Mouse (Mus musculus) cerebellum, adult 11-12 months (tissue): Measurements from ENCODE around the gene Pheta2.
"Not testable (repeated sequence)": the region's sequence is repeated elsewhere in the genome, so short reads cannot be mapped to it uniquely, and the experiment has no call there.

ENCODE experiments used
- DNase-seq: peaks from one replicate; pipeline ENCODE4 v3.0.0; 2022

Pheta2 gene

GRCm38 (mm10) chr15:82343368-82344287 lies 4.9 kb downstream of the Pheta2 start:
- peak; percentile 57 for DNase-seq

- no peak for DNase-seq
These were observed 6.2 kb downstream of the Pheta2 start for GRCm38 (mm10) chr15:82344971-82345370.

GRCm38 (mm10) chr15:82345820-82346470 lies 7.2 kb downstream of the Pheta2 start:
- peak; percentile 98 for DNase-seq

DNA sequence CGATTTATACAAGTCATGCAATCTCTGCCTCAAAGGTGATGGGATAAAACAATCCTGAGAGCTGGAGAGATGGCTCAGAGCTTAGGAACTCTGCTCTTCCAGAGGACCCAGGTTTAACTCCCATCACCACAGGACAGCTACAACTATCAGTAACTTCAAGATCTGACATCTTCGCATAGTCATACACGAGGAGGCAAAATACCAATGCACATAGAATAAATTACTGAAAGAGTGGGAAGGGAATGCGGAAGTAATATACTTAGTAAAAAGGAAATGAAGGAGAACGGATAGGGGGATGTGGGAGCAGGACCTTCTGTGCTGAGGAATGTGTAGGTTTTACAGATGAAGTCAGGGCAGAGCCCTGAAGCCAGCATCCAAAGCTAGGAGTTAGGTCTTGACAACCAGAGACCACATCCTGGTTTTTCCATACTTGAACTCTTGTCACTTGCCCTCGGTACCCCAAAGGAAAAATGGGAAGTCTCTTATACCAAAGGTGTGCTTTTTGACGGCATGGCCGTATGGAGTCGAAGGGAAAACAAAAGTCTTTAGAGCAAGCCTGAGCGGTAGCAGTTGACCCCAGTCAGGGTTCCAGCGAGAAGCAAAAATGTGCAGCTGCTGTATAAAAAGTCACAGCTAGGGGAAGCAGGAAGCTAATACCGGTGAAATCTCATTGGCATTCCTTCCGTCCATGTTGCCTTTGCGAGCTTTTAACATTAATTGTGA lies 8.0 kb downstream of the Pheta2 start:
- DNase-seq = no peak

DNA sequence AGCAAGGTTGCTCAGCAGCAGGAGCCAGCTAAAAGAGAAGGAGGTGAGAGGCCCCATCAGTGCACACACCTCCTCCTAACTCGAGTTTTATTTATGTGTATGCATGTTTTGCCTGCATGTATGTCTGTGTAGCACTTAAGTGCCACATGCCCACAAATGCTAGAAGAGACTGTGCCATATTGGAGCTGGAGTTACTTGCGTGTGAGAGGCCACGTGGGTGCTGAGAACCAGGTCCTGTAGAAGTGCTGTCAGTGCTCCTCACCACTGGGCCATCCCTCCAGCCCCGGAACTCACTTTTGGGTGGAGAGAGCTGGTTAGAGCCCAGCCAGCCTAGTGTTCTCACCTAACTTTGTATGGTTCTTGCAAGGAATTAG lies 8.5 kb downstream of the Pheta2 start:
- DNase-seq = no peak

GRCm38 (mm10) chr15:82347852-82348251 lies 9.1 kb downstream of the Pheta2 start:
- no peak for DNase-seq

- DNase-seq = no peak
These were observed 9.7 kb downstream of the Pheta2 start for GRCm38 (mm10) chr15:82348258-82348998.

DNA sequence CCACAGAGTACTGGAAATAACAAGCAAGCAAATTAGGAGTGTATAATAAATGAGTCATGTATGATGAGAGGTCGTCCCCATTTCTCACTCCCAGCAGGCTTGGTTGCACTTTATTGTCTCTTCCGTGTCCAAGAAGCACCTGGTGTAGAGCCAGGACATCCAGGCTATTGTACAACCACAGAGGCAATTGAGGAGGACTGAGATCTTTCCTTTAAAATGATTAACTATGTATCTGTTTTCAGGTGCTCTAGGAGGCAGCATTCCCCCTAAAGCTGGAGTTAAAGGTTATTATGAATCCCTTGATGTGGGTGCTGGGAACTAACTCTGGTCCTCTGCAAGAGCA lies 10.2 kb downstream of the Pheta2 start:
- no peak for DNase-seq

DNA sequence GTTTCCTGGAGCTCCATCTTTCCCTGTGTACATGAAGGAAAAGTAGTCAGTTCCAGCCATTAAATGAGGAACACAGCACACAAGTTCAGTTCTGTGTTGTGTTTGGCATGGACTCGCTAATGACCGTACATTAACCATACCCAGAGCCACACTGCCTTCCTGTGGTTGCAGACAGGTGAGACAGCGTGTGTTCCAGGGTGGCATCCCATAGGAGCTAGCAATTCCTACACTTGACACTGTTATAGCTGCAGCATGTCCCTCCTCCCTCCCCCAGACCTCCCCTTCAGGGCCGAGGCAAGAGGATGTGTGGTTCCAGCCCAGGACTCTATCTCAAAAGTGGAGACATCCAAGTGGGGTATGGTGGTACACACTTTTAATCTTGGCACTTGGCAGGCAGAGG lies 11.6 kb downstream of the Pheta2 start:
- DNase-seq = no peak

DNA sequence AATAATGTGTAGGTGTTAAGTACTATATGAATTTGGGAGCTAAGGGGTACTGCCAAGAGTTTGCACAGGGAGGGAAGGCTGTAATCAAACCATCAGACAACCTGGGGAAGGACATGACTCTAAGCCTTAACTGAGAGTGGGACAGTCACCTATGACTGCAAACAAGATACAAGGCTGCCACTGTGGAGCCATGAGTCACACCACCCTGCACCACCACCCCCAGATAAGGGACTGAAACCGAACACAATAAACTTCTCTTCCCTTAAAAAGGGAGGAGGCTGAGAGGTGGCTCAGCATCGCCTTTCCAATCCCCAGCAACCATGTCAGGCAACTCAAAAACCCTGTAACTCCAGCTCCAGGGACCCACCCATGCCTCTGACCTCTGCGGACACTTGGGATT lies 12.7 kb downstream of the Pheta2 start:
- no peak for DNase-seq

DNA sequence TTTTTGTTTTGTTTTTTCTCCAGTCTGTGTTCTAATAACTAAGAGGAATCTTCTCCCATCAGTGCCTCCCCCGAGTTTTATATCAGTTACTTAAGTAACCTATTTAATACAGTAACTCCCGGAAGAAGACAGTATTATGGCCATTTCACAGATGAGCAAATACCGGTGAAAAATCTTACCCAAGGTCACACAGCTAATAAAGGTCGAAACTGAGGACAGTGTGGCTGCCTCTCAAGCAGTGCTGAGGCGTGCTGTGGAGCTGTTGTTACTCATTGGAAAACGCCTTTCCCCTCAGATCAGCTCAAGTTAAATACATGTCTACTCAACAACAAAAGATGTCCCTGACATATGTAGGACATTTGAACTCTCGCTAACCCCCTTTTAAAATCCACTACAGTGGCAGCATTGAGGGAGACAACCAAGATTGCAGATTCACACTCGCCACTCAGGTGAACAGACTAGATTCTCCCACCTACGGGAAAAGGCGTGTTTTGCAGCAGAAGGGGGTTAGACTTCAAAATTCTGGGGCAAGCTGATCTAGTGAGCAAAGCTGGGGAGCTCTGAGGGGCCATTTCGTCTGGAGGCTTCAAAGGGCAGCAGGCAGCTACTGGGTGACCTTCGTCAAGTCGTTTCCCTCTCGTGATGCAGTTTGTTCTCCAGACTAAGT lies 14.5 kb downstream of the Pheta2 start:
- no peak for DNase-seq

GRCm38 (mm10) chr15:82353745-82354113 lies 15.0 kb downstream of the Pheta2 start:
- no peak for DNase-seq

GRCm38 (mm10) chr15:82354126-82354945 lies 15.6 kb downstream of the Pheta2 start, which contains the start of gene Ndufa6:
Gene Ndufa6, minus strand, starts transcription at chr15:82354322.
- peak; percentile 98 for DNase-seq

DNA sequence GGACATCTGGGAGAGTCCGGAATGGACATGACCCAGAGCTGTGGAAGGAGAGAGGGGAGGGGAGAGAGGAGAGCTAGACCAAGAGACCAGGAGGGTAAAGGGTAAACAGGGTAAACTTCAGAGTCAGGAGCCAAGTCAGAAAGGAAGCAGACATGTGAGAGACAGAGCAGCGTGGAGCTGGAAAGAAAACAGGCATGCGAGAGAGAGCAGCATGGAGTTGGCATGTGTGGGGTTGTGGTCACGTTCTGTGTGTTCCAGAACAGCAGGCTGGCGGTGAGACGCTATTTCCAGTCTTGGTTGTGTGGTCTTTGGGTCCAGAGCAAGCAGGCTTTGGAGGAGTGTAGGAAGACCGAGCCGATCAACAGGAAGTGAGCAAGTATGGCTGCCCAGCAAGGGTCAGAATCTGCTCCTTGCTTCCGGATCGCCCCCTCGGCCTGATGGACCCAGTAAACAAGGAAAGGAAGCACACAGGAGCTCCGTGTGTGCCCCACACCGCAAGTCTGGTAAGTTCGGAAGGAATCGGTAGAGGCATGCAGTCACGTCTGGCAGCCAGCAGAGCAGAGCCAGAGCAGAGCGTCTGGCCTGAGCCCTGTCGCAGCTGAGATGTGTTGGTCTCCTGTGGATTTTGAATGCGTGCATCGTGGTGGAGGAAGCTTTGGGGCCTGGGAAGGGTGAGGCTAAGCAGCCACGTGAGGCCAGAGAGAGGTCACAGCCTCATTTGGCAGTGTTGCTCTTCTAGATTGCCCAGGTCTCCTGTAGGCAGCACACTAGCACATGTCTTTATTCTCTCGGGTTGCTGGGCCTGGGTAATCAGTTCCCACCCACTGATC lies 19.9 kb downstream of the Pheta2 start:
- no peak for DNase-seq

DNA sequence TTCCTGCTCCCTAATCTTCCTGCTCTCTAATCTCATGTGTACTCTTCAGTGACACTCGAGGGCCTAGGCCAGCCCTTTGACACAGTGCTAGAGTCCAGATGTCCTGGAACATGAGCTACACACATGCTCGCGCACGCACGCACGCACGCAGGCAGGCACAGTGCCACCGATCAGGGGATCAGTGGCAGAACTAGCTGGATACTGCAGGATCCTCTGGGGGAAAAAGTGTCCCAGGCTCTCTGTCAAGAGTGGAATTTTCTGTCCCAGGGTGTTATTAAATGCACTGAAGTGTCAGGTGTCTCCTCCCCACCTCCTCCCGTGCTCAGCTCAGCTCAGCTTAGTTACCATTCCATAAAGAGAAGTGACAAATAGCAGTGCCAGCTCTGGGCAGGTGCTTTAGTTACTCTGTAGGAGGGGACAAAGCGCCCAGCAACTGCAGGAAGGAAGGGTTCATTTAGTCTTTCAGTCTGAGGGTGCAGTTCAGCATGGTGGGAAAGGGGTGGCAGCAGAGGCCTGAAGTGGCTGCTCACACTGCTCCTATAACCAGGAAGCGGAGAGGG lies 22.8 kb downstream of the Pheta2 start:
- no peak for DNase-seq

DNA sequence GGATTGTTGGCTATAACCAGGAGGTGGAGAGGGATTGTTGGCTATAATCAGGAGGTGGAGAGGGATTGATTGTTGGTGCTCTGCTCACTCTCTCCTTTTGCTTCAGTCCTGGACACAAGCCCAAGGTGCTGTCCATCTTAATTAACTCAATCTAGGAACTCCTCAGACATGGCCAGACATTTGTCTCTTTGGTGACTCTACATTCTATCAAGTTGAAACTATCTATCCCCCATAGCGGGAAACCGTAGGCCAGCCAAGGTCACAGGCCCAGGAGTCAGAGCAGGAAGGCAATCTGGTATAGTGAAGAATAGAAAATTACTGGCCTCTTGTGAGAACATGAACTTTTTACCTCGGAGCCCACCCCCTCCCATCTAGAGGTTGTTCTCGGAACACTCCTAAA lies 23.5 kb downstream of the Pheta2 start:
- DNase-seq = no peak

DNA sequence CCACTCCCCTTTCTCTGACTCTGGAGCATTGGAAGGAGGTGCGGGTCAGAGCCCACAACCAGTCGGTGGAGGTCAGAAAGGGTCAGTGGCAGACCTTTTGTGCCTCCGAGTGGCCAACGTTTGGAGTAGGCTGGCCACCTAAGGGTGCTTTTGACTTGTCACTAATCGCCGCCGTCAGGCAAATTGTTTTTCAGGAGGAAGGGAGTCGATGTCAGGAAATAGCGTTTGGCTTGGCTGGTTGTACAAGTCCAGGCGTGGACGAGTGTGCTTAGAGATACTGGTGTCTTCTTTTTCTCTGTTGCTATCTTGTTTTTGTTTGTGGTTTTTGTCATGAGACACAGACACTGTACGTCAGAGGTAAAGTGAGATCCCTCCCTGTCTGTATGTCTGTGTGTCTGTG lies 25.1 kb downstream of the Pheta2 start:
- DNase-seq = not testable (repeated sequence)

DNA sequence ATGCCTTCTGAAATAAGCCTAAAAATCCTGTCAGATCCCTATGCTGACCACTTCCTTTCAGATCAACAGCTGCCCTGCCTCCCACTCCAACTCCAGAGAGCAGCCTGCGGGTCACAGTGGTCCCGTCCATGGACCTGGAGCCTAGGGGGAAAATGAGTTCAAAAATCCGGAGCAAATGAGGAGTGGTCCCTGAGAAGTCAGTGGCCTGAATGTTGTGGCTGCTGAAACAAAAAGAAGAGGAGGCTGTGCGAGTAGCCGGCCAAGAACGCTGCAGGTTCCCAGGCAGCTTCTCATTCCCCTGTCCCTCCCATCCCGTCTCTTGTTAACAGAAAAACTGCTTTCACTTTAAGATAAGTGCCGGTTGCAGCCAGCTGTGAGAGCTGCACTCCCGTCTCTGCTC lies 25.8 kb downstream of the Pheta2 start:
- not testable (repeated sequence) for DNase-seq

- DNase-seq = no peak
These were observed 29.4 kb downstream of the Pheta2 start for GRCm38 (mm10) chr15:82368146-82368545.

- no peak for DNase-seq
These were observed 30.1 kb downstream of the Pheta2 start for GRCm38 (mm10) chr15:82368851-82369250.
